Mouse (Mus musculus): Measurements from ENCODE around the gene Tmem212.

Tmem212 gene

DNA sequence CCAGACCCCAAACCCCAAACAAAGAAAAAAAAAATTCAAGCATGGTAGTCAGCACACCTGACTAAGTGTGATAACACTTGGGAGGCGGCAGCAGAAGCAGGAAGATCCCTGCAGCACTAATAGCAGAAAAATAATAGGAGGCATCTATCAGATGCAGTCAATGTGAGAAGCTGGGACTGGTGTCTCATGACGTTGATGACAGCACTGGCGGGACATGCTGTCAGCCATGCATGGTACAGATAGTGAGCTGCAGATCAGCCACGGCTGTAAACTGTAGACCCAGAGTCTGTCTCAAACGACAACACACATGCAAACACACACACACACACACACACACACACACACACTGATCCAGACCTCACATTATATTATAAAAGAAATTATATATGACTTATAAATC, 52.9 kb downstream of the Tmem212 start:
- DNase-seq (ENCODE audit: low spot score): no peak

DNA sequence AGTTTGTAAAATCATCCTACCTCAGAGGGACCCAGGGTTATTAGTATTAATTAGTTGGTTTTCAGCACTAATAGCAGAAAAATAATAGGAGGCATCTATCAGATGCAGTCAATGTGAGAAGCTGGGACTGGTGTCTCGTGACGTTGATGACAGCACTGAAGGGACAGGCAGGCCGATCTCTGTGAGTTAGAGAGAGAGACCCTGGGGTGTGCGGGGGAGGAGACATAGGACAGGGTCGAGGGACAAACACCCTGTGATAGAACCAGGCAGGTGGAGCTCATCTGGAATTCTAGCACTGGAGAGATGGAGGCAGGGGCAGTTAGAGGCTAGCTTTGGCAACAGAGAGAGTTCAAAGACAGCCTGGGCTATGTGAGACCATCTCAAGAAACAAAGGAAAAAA, 53.3 kb downstream of the Tmem212 start:
- no peak for DNase-seq (ENCODE audit: low spot score)

DNA sequence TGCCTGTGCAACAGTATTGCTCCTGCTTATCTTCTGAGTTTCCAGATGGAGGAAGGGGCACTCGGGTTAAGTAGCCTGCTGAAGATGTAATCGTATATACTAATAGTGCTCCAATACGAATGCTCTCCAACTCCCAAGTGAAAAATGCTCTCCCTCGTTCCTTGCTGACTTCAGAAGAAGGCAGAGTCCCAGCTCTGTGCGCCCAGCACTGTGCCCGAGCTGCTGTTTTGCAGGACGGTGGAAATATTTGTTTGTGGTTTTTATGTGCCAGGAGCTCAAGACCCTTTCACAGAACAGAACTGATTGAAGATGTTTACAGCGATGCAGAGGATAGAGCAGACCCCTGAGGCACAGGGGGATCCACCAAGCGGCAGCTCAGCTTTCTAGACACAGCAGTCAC, 55.9 kb downstream of the Tmem212 start:
- DNase-seq (ENCODE audit: low spot score): no peak

DNA sequence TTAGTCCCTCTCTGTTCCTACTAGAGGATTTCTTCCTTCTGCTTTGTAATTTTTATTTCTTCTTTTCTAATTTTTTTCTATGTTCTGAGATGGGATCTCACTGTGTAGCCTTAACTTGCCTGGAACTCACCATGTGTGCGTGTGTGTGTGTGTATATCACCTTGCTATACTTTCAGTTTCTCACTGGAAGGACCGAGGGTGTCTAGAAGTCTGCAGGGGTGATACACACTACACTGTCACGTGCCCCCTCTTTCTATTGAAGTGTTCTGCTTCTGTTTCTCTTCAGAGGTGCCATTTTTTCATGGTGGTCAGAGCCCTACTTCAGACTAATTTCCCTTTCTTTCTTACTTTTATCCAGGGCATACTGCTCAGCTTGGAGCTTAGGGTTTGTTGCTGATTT, 56.4 kb downstream of the Tmem212 start:
- no peak for DNase-seq (ENCODE audit: low spot score)

DNA sequence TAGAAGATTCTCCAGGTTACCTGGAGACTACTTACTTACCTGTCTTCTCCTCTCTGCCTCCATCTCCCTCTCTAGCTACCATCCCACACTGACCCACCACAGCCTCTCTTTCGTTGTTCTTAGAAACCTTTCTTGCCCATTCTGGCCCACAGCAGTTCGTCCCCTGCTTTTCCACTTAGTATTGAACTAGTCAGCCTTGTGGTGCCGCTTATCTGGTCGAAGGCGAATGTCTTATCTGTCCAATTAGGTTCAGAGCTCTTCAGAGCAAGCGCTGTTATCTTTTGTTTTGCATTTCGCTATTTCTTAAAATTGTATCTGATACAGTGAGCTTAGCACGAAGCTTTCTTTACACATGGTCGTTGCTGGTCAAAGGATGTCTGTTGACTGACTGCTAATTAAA, 56.9 kb downstream of the Tmem212 start:
- no peak for DNase-seq (ENCODE audit: low spot score)

DNA sequence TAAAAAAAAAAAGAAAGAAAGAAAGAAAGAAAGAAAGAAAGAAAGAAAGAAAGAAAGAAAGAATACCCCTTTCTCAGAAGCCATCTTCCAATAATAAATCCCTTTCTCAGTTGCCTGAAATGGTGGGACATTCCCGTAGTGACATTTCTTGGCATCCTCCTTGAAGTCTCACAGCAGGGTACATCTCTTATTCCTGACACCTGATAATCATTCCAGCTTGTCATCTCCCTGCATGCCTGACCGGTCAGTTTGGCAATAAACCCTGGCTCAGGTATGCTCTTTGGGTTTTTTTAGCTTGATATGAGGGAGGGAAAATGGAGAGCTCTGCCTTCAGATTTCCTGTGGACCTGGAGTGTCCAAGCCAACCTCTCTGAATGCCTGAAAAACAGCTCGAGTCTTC, 59.9 kb downstream of the Tmem212 start:
- DNase-seq (ENCODE audit: low spot score): no peak

DNA sequence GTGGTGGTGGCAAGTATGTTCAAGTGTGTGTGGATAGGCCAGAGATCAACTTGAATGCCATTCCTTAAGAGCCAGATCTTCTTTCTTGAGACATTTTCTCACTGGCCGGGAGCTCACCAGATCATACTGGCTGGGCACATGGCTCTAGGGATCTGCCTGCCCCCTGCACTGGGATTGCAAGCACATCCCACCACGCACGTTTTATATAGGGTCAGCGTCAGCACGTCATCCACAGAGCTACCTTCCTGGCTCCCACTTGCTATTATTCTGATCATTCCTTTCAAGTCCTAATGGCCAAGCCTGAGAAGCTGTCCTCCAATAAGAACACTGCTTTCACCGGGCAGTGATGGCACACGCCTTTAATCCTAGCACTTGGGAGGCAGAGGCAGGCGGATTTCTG, 60.4 kb downstream of the Tmem212 start:
- DNase-seq (ENCODE audit: low spot score): no peak

DNA sequence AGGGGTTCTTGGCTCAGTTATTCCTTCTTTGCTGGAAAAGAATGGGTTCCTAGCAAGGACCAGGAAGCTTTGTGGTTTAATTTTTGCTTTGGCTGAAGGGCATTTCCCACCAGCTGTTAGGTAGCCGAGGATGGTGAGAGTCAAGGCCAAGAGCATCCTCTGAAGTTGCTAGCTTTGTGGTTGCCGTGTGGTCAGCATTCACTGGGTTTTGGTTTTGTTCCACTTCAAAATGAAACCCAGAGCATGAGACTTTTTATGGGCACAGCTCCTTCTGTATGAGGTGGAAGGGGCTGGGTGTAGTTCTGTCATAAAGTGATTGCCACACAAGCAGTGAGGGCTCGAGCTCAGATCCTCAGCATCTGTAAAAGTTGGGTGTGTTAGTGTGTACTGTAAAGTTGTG, 67.4 kb downstream of the Tmem212 start:
- DNase-seq (ENCODE audit: low spot score): no peak

DNA sequence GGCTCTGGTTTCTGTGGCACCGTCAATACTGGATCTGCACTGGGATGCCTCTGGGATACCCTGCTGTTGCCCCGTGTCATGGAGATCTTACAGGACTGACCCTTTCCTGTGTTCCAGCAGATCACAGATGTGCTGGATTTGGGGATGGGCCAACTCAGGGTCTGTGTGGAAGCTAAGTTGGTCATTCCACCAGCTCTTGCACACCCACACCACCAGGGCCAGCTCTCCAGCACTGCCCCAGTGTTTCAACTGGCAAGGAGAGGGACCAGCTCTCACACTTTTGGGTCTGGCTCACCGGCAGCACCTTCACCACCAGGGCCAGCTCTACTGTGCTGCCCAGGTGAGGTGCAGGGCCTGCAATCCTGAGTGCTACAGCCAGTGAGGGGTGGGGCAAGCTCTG, 68.9 kb downstream of the Tmem212 start:
- DNase-seq (ENCODE audit: low spot score): no peak

DNA sequence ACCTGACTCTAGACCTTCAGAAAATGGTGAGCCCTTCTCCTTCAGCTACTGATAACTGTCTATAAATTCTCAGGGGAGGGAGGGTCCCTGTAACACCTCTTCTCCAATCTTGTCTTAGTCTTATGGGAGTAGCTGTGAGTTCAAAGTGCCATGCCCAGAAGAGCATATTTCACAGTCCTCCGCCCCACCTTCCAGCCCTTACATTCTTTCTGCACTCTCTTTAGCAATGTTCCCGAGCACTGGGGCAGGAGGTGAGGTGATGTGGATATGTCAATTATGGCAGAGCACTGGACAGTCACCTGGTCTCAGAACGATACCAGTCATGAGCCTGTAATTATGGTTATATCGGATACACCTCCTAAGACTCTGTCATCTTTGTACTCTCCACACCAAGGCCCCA, 70.2 kb downstream of the Tmem212 start:
- DNase-seq (ENCODE audit: low spot score): no peak
